Mouse (Mus musculus) MEL (cell line): ENCODE data around the gene Ctnnbip1. TPM values are rescaled to one million over a fixed set of nuclear protein-coding genes. Genes with fewer than 3 reads are reported as not detected.

ENCODE experiments used
- DNase-seq: peaks from one replicate; pipeline ENCODE4 v3.0.0; 2011; ENCODE audit warnings: low read depth, low spot score
- H3K27ac ChIP-seq: 2 replicates; pipeline ENCODE4 v1.5.1; 2012; ENCODE audit warnings: low read depth, mild to moderate bottlenecking, control low read depth, low read length, moderate library complexity; ENCODE audit not compliant: control insufficient read depth
- H3K27me3 ChIP-seq, 2 experiments: fragments of 150-350 bp in 1 of 2; sonication (generic) in 1 of 2; 2 replicates each; pipeline ENCODE4 v1.6.1; 2012; ENCODE audit warnings: low read length in 2 of 2, mild to moderate bottlenecking in 2 of 2, improper control_type of control experiment in 1 of 2, moderate library complexity in 1 of 2; ENCODE audit not compliant: insufficient read depth in 2 of 2, control insufficient read depth in 1 of 2
- H3K36me3 ChIP-seq, 2 experiments: 2 replicates each; pipeline ENCODE4 v1.6.1; 2012 to 2014; ENCODE audit warnings: low read length in 2 of 2, improper control_type of control experiment in 1 of 2, inconsistent platforms in 1 of 2, mild to moderate bottlenecking in 1 of 2; ENCODE audit not compliant: insufficient read depth in 2 of 2, control insufficient read depth in 1 of 2
- H3K4me1 ChIP-seq, 2 experiments: fragments of 150-350 bp in 1 of 2; sonication (generic) in 1 of 2; 2 replicates each; pipeline ENCODE4 v1.6.1; 2012; ENCODE audit warnings: low read length in 2 of 2, improper control_type of control experiment in 1 of 2, mild to moderate bottlenecking in 1 of 2; ENCODE audit not compliant: insufficient read depth in 2 of 2, control insufficient read depth in 1 of 2
- H3K4me3 ChIP-seq, 2 experiments: fragments of 150-350 bp in 1 of 2; sonication (generic) in 1 of 2; 2 replicates each; pipeline ENCODE4 v1.5.1; 2012; ENCODE audit warnings: low read depth in 2 of 2, low read length in 2 of 2, mild to moderate bottlenecking in 2 of 2, moderate library complexity in 2 of 2, control low read depth in 1 of 2, improper control_type of control experiment in 1 of 2; ENCODE audit not compliant: control insufficient read depth in 1 of 2, insufficient read depth in 1 of 2
- H3K79me2 ChIP-seq: 2 replicates; pipeline ENCODE4 v1.6.1; 2012; ENCODE audit warnings: mild to moderate bottlenecking, low read length, moderate library complexity; ENCODE audit not compliant: control insufficient read depth, poor library complexity, insufficient read depth
- H3K9ac ChIP-seq: 2 replicates; pipeline ENCODE4 v1.6.1; 2012; ENCODE audit warnings: low read depth, mild to moderate bottlenecking, control low read depth, low read length, moderate library complexity; ENCODE audit not compliant: control insufficient read depth, poor library complexity, severe bottlenecking
- H3K9me3 ChIP-seq: fragments of 150-350 bp; sonication (generic); replicated peaks from 2 replicates; pipeline ENCODE4 v1.6.1; 2012; ENCODE audit warnings: mild to moderate bottlenecking, low read length, improper control_type of control experiment, moderate library complexity; ENCODE audit not compliant: insufficient read depth
- BHLHE40 ChIP-seq: IDR thresholded peaks from 2 replicates; pipeline ENCODE4 v1.6.1; 2012; ENCODE audit warnings: low read depth, mild to moderate bottlenecking, inconsistent platforms, low read length, improper control_type of control experiment, borderline replicate concordance
- CHD1 ChIP-seq: IDR thresholded peaks from 2 replicates; pipeline ENCODE4 v1.6.1; 2012; ENCODE audit warnings: low read depth, mild to moderate bottlenecking, inconsistent platforms, low read length, improper control_type of control experiment
- E2F4 ChIP-seq: IDR thresholded peaks from 2 replicates; pipeline ENCODE4 v1.6.1; 2011; ENCODE audit warnings: low read depth, low read length, improper control_type of control experiment, borderline replicate concordance
- GABPA ChIP-seq: IDR thresholded peaks from 2 replicates; pipeline ENCODE4 v1.6.1; 2012; ENCODE audit warnings: low read depth, mild to moderate bottlenecking, inconsistent platforms, low read length, improper control_type of control experiment, moderate library complexity
- HCFC1 ChIP-seq: IDR thresholded peaks from 2 replicates; pipeline ENCODE4 v1.6.1; 2012; ENCODE audit warnings: low read depth, mild to moderate bottlenecking, inconsistent platforms, low read length, improper control_type of control experiment, moderate library complexity
- JUND ChIP-seq: IDR thresholded peaks from 2 replicates; pipeline ENCODE4 v1.6.1; 2011; ENCODE audit warnings: low read depth, mild to moderate bottlenecking, improper control_type of control experiment, low read length
- KAT2A ChIP-seq: conservative IDR thresholded peaks from 2 replicates; pipeline ENCODE4 v1.6.1; 2012; ENCODE audit warnings: low read depth, low read length, improper control_type of control experiment, inconsistent platforms
- MAFK ChIP-seq: IDR thresholded peaks from 2 replicates; pipeline ENCODE4 v1.6.1; 2011; ENCODE audit warnings: low read depth, mild to moderate bottlenecking, low read length, improper control_type of control experiment, borderline replicate concordance
- MAX ChIP-seq: IDR thresholded peaks from 2 replicates; pipeline ENCODE4 v1.6.1; 2011; ENCODE audit warnings: low read length, improper control_type of control experiment
- MAZ ChIP-seq: IDR thresholded peaks from 2 replicates; pipeline ENCODE4 v1.6.1; 2012; ENCODE audit warnings: low read depth, mild to moderate bottlenecking, inconsistent platforms, low read length, improper control_type of control experiment
- MEF2A ChIP-seq: IDR thresholded peaks from 2 replicates; pipeline ENCODE4 v1.6.1; 2014; ENCODE audit warnings: low read depth, mild to moderate bottlenecking, inconsistent platforms, low read length, improper control_type of control experiment; ENCODE audit not compliant: poor library complexity, insufficient replicate concordance, severe bottlenecking; ENCODE audit errors: extremely low read depth
- MYB ChIP-seq: IDR thresholded peaks from 2 replicates; pipeline ENCODE4 v1.6.1; 2011; ENCODE audit warnings: mild to moderate bottlenecking, low read depth, low read length, improper control_type of control experiment
- MYC ChIP-seq: IDR thresholded peaks from 2 replicates; pipeline ENCODE4 v1.6.1; 2011; ENCODE audit warnings: low read depth, mild to moderate bottlenecking, low read length, improper control_type of control experiment, moderate library complexity
- NELFE ChIP-seq: IDR thresholded peaks from 2 replicates; pipeline ENCODE4 v1.6.1; 2011; ENCODE audit warnings: low read depth, low read length, improper control_type of control experiment
- POLR2A ChIP-seq, 2 experiments: IDR thresholded peaks; 2 replicates each; pipeline ENCODE4 v1.6.1; 2011 to 2012; ENCODE audit warnings: low read length in 2 of 2, mild to moderate bottlenecking in 2 of 2, control low read depth in 1 of 2, improper control_type of control experiment in 1 of 2, low read depth in 1 of 2, moderate library complexity in 1 of 2; ENCODE audit not compliant: control insufficient read depth in 1 of 2, insufficient read depth in 1 of 2, poor library complexity in 1 of 2
- POLR2AphosphoS2 ChIP-seq: IDR thresholded peaks from 2 replicates; pipeline ENCODE4 v1.6.1; 2011; ENCODE audit warnings: low read length, improper control_type of control experiment
- RAD21 ChIP-seq: IDR thresholded peaks from 2 replicates; pipeline ENCODE4 v1.6.1; 2011; ENCODE audit warnings: mild to moderate bottlenecking, low read depth, low read length, improper control_type of control experiment
- RCOR1 ChIP-seq: IDR thresholded peaks from 2 replicates; pipeline ENCODE4 v1.6.1; 2012; ENCODE audit warnings: low read depth, mild to moderate bottlenecking, inconsistent platforms, low read length, improper control_type of control experiment
- SIN3A ChIP-seq: IDR thresholded peaks from 2 replicates; pipeline ENCODE4 v1.6.1; 2012; ENCODE audit warnings: low read length, improper control_type of control experiment, inconsistent platforms
- TAL1 ChIP-seq: IDR thresholded peaks from 2 replicates; pipeline ENCODE4 v1.6.1; 2012; ENCODE audit warnings: mild to moderate bottlenecking, inconsistent platforms, low read length, moderate library complexity, mixed read lengths
- TBP ChIP-seq: IDR thresholded peaks from 2 replicates; pipeline ENCODE4 v1.8.0; 2011; ENCODE audit warnings: low read depth, low read length, improper control_type of control experiment
- UBTF ChIP-seq: IDR thresholded peaks from 2 replicates; pipeline ENCODE4 v1.6.1; 2012; ENCODE audit warnings: low read depth, mild to moderate bottlenecking, inconsistent platforms, low read length, improper control_type of control experiment, moderate library complexity, borderline replicate concordance; ENCODE audit not compliant: insufficient read depth
- USF1 ChIP-seq: IDR thresholded peaks from 2 replicates; pipeline ENCODE4 v1.6.1; 2014; ENCODE audit warnings: low read depth, mild to moderate bottlenecking, inconsistent platforms, low read length, improper control_type of control experiment, moderate library complexity
- USF2 ChIP-seq, 2 experiments: IDR thresholded peaks; 2 replicates each; pipeline ENCODE4 v1.6.1; 2011 to 2012; ENCODE audit warnings: improper control_type of control experiment in 2 of 2, low read length in 2 of 2, borderline replicate concordance in 1 of 2, inconsistent platforms in 1 of 2, low read depth in 1 of 2, mild to moderate bottlenecking in 1 of 2; ENCODE audit not compliant: insufficient read depth in 1 of 2
- ZC3H11A ChIP-seq: IDR thresholded peaks from 2 replicates; pipeline ENCODE4 v1.6.1; 2012; ENCODE audit warnings: low read depth, mild to moderate bottlenecking, inconsistent platforms, low read length, improper control_type of control experiment
- ZKSCAN1 ChIP-seq: IDR thresholded peaks from 2 replicates; pipeline ENCODE4 v1.6.1; 2012; ENCODE audit warnings: low read depth, mild to moderate bottlenecking, inconsistent platforms, low read length, improper control_type of control experiment, moderate library complexity
- polyA plus RNA-seq, 2 experiments: library from polyadenylated mRNA; stranded (reverse) in 1 of 2; unstranded in 1 of 2; fragments of >175 nt in 1 of 2; fragments of >200 nt in 1 of 2; gene quantifications; 2 replicates each; pipeline versions ENCODE4 v1.2.1 to v1.2.4; 2012; ENCODE audit warnings: low replicate concordance in 2 of 2, low read depth in 1 of 2; ENCODE audit not compliant: insufficient read length in 2 of 2, insufficient read depth in 1 of 2, missing spikeins in 1 of 2
- total RNA-seq: library from RNA; depleted of rRNA; stranded (reverse); fragments of 300-350 nt; gene quantifications from 2 replicates; pipeline ENCODE4 v1.2.3, GENCODE M21; 2012

The Ctnnbip1 gene
- total and polyA plus RNA-seq, 3 experiments = 12.7 to 20.2 TPM; not detected in 1

DNA sequence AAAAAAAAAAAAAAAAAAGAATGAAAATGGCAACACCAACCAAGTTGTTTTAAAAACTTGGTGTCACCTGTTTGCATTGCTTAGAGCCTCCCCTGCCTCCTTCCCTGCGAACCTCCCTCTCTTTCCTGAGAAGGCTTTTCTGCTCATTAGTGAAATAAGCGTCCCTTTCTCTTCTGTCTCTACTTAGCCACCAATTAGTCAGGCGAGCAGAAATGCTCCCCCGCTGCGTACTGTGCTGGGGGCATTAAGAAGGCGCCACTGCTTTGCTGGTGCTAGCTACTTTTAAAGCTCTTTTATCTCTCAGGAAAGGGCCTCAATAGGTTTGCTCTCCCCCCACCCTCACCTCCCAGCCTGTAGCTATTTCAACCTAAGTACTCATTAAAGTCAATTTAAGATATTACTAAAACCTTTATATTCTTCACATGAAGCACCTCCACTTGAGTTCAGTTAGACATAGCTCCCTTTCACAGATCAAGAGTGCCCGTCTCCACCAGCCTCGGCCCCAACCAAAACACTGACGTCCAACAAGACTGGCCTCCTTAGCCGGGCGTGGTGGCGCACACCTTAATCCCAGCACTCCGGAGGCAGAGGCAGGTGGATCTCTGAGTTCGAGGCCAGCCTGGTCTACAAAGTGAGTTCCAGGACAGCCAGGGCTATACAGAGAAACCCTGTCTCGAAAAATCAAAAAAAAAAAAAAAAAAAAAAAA, 12.6 kb upstream of the Ctnnbip1 start:
- no peak for DNase-seq
- no peaks in the 10 kb centered on the region for H3K36me3 ChIP-seq
- no peak overlapping the region for H3K9ac ChIP-seq
- H3K27me3 ChIP-seq = no peaks in the 10 kb centered on the region
- no peaks in the 10 kb centered on the region for H3K9me3 ChIP-seq
- TF ChIP-seq MYB (no peak), BHLHE40 (no peak), RCOR1 (no peak), RAD21 (no peak), SIN3A (no peak), MAX (no peak), GABPA (no peak), MAFK (no peak), TAL1 (no peak), UBTF (no peak), HCFC1 (no peak), POLR2A (IDR thresholded peaks at IDR 0.05; ENCODE audit: control insufficient read depth in 1 of 2, insufficient read depth in 1 of 2, low read depth in 1 of 2, low read length in 2 of 2, poor library complexity in 1 of 2) (no peak), POLR2AphosphoS2 (no peak), TBP (no peak)
- H3K4me1 ChIP-seq = peaks cover 0 to 11% of the 10 kb centered on the region in 2 experiments; a peak in 2 of 4 replicates
- H3K79me2 ChIP-seq = no peaks in the 10 kb centered on the region
- H3K27ac ChIP-seq = no peak overlapping the region
- no peak overlapping the region for H3K4me3 ChIP-seq

DNA sequence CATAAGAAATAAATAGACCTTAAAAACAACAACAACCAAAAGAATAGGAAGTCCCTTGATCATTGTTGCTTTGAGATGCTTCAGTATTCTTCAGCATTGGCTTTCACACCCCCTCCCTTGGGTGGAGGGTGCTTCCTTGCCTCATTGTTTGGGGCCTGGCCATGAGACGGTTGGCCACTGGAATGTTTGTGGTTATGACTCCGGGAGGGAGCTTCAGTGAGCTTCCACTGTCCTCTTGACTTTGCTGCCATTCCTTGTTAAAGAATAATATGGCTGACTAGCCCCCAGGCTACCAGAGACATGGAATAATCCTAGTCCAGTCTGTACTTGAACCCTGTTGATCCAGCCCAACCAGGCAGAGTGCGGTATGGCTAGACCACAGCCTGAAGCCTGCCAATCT, 11.1 kb upstream of the Ctnnbip1 start:
- no peak for DNase-seq
- no peak overlapping the region for H3K27ac ChIP-seq
- no peaks in the 10 kb centered on the region for H3K36me3 ChIP-seq
- H3K27me3 ChIP-seq = no peaks in the 10 kb centered on the region
- no peak overlapping the region for H3K9ac ChIP-seq
- H3K79me2 ChIP-seq = no peaks in the 10 kb centered on the region
- no peak for TF ChIP-seq MAZ
- no peaks in the 10 kb centered on the region for H3K9me3 ChIP-seq
- H3K4me3 ChIP-seq = no peak overlapping the region
- peaks cover 0 to 11% of the 10 kb centered on the region in 2 experiments; a peak in 2 of 4 replicates for H3K4me1 ChIP-seq

DNA sequence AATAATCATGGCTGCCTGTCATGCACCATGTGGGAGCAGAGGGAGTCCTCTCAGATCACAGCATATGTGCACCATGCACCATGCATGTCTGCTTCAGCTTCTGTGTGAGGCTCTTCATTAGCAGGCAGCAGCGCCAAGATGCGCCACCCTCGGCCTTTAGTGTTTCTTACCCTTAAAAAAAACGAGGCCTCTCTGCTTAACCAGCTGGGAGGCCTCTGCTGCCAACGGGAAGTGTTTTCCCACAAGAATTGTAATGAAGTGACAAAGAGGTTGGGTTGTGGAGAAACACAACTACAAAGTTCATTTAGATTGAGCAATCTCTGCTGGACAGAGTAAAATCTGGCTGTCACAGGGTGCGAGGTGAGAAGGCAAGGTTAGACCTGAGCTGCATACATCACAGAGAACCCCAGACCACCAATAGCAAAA, 6.8 kb upstream of the Ctnnbip1 start:
- Histone ChIP-seq H3K27ac (no peak overlapping the region), H3K4me1 (peaks cover 0 to 7% of the 10 kb centered on the region in 2 experiments; a peak in 1 of 4 replicates), H3K27me3 (no peaks in the 10 kb centered on the region), H3K79me2 (no peaks in the 10 kb centered on the region), H3K36me3 (no peaks in the 10 kb centered on the region), H3K9me3 (no peaks in the 10 kb centered on the region), H3K9ac (no peak overlapping the region), H3K4me3 (no peak overlapping the region)
- no peak for DNase-seq
- TF ChIP-seq POLR2A (IDR thresholded peaks at IDR 0.05; ENCODE audit: control insufficient read depth in 1 of 2, insufficient read depth in 1 of 2, low read depth in 1 of 2, low read length in 2 of 2, poor library complexity in 1 of 2) (no peak), KAT2A (no peak), E2F4 (no peak), JUND (no peak), USF2 (IDR thresholded peaks at IDR 0.05; ENCODE audit: borderline replicate concordance in 1 of 2, insufficient read depth in 1 of 2, low read depth in 1 of 2, low read length in 2 of 2) (no peak), NELFE (no peak), BHLHE40 (no peak), ZC3H11A (no peak), CHD1 (no peak), ZKSCAN1 (no peak), USF1 (no peak), MYC (no peak), MEF2A (no peak)
